Mouse (Mus musculus) cerebellum, adult (tissue): ENCODE results near the gene Abcc1.
A peak's percentile ranks its signal among the peaks of the same experiment; 100 is the strongest.

ENCODE experiments used
- ATAC-seq: cut with Nextera tagmentation; 2 replicates; pipeline ENCODE4 v1.9.2; 2017; ENCODE audit warnings: mild to moderate bottlenecking, moderate library complexity, mixed read lengths; ENCODE audit not compliant: insufficient number of reproducible peaks, low FRiP score, low TSS enrichment

The Abcc1 gene

GRCm38 (mm10) chr16:14437446-14437982 lies 76.2 kb downstream of the Abcc1 start:
- no peak for ATAC-seq

GRCm38 (mm10) chr16:14438561-14438960 lies 77.2 kb downstream of the Abcc1 start:
- ATAC-seq, result no peak

GRCm38 (mm10) chr16:14439081-14439480 lies 77.7 kb downstream of the Abcc1 start:
- ATAC-seq, result no peak

GRCm38 (mm10) chr16:14439801-14440614 lies 78.7 kb downstream of the Abcc1 start:
- ATAC-seq, result no peak

GRCm38 (mm10) chr16:14444059-14444855 lies 82.9 kb downstream of the Abcc1 start:
- ATAC-seq, result no peak

- peak; percentile 62; the same call in 1 of the 2 replicates for ATAC-seq
Observed at GRCm38 (mm10) chr16:14445197-14445596, 83.8 kb downstream of the Abcc1 start.

- no peak for ATAC-seq
Observed at GRCm38 (mm10) chr16:14447366-14447765, 86.0 kb downstream of the Abcc1 start.

- ATAC-seq, result no peak
Observed at GRCm38 (mm10) chr16:14448307-14448706, 86.9 kb downstream of the Abcc1 start.

GRCm38 (mm10) chr16:14449861-14450260 lies 88.5 kb downstream of the Abcc1 start:
- no peak for ATAC-seq

GRCm38 (mm10) chr16:14451374-14452046 lies 90.2 kb downstream of the Abcc1 start:
- no peak for ATAC-seq

- no peak for ATAC-seq
Observed at GRCm38 (mm10) chr16:14462535-14462934, 101.2 kb downstream of the Abcc1 start.

GRCm38 (mm10) chr16:14465016-14465415 lies 103.7 kb downstream of the Abcc1 start:
- ATAC-seq, result no peak

- ATAC-seq, result no peak
Observed at GRCm38 (mm10) chr16:14468351-14468750, 107.0 kb downstream of the Abcc1 start.

GRCm38 (mm10) chr16:14468841-14469240 lies 107.5 kb downstream of the Abcc1 start:
- no peak for ATAC-seq

- no peak for ATAC-seq
Observed at GRCm38 (mm10) chr16:14472171-14472570, 110.8 kb downstream of the Abcc1 start.

- ATAC-seq, result no peak
Observed at GRCm38 (mm10) chr16:14473686-14474085, 112.3 kb downstream of the Abcc1 start.

GRCm38 (mm10) chr16:14475001-14475400 lies 113.6 kb downstream of the Abcc1 start:
- no peak for ATAC-seq

GRCm38 (mm10) chr16:14476056-14476455 lies 114.7 kb downstream of the Abcc1 start:
- no peak for ATAC-seq

- no peak for ATAC-seq
Observed at GRCm38 (mm10) chr16:14476701-14477400, 115.5 kb downstream of the Abcc1 start.
